Mouse (Mus musculus) bone marrow, adult 2 months (tissue): Measurements from ENCODE around the gene Rps6ka5.
A peak's percentile ranks its signal among the peaks of the same experiment; 100 is the strongest.

Experiments
- CTCF ChIP-seq: fragments of 200-500 bp; IDR thresholded peaks from 2 replicates; pipeline ENCODE4 v1.5.1; 2011; ENCODE audit warnings: low read length, control low read depth; ENCODE audit not compliant: control insufficient read depth, insufficient read depth
- POLR2A ChIP-seq: fragments of 200-500 bp; IDR thresholded peaks from 2 replicates; pipeline ENCODE4 v1.6.1; 2011; ENCODE audit warnings: low read depth, mild to moderate bottlenecking, control low read depth, low read length, borderline replicate concordance; ENCODE audit not compliant: control insufficient read depth

DNA sequence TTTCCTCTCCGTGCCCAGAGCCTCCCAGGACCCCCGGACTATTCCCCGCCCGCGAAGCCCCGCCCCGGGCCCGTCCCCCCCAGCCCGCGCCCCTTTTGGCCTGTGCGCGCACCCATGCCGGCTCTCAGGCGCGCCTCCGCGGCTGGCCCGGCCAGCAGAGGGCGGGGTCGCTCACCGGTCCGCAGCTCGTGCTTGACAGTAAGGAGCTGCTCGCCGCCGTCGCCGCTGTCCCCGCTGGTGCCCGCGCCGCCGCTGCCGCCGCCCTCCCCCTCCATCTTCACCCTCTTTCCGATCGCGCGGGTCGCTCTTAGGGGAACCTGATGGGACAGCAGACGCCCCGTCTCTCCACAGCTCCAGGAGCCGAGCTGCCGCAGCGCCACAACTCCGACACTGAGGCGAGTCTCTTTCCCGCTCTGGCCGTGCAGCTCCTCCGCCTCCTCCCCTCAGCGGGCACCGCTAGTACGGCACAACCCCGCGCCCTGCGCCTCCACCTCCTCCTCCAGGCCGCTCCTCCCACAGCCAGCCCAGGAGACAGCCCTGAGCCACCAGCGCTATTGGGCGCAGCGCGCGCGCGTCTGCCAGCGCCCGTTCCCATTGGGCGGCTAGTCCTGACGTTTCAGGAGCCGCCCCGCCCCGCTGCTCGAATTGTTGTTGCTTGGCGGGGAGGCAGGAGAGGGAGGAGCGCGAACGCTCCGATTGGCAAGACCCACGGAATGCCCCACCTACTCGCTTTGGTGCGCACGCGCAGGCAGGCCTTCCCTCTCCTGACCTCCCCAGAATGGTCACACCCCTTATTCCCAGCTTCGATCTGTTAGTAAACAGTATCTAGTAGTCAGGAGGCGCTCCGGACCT lies 2.0 kb downstream of the Rps6ka5 start:
- TF ChIP-seq CTCF, result peak; percentile 47; the same call in 1 of the 2 replicates
- peak; percentile 97 for TF ChIP-seq POLR2A
